Mouse (Mus musculus): ENCODE measurements around the gene Gm10230.
"Not testable (repeated sequence)": the region's sequence is repeated elsewhere in the genome, so short reads cannot be mapped to it uniquely, and the experiment has no call there.

Gene Gm10230

DNA sequence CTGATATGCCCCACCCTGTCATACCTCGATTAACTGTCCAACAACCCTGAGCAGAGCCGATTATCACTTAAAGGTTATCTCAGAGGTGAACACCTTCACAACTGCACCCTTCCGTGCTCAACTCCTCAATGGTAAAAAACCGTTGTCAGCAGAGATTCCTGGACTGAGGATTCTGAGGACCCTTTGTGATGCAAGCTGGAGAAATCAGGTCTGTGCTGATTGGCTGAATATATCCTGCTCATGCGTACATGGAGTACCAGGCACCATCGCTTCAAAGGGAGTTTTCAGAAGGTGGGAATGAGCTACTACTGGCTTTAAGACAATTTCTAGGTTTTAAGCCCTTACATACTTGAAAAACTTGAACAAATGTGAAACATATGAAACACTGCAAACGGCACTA is at the start of gene Gm10230:
Gene Gm10230, minus strand, starts transcription at position 101 of the 400 bp plus-strand sequence.
- in situ Hi-C loops (cut with MboI, MseI), result not testable (repeated sequence)
